Mouse (Mus musculus): Measurements from ENCODE around the gene Metap1.

The Metap1 gene

GRCm38 (mm10) chr3:138452169-138452568 lies 37.1 kb downstream of the Metap1 start:
- DNase-seq (ENCODE audit: inconsistent ontology term): no peak

GRCm38 (mm10) chr3:138448077-138448860 lies 41.0 kb downstream of the Metap1 start:
- no peak for DNase-seq (ENCODE audit: inconsistent ontology term)

DNA sequence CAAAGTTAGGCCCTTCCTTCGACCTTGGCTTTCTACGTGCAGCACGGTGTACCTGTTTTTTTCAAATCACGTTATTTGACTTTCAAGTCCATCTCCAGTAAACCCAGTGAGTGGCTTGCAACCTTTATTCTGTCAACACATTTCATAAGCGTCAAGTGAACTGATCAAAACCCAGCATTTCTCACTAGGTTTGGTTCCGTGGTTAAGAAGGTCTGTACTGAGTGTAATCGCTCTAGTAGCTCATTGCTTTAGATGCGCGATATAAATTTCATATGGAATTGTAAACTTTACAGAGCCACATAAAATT lies 45.9 kb downstream of the Metap1 start:
- DNase-seq (ENCODE audit: inconsistent ontology term): no peak

GRCm38 (mm10) chr3:138442612-138443464 lies 46.5 kb downstream of the Metap1 start, which contains the start of gene Adh5:
Adh5 (plus strand) TSS chr3:138443093.
- DNase-seq (ENCODE audit: inconsistent ontology term): peak; percentile 97

DNA sequence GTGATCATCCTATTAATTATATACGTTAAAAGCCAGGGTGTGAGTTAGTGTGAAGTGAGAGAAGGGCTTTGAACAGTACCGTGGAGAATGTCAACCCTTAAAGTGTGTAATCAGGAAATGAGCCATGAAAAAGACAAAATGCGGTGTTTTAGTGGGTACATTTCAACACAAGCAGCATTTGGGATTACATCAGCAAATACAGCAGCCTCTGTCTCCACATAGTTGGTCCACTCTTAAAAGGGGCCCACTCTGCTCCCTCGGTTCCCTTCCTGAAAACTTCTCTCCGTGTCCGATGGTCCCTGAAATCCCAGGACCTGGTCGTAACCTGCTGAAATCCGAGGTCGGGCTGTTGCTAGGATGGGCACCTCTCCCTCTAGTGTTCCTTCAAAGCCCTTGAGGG lies 47.1 kb downstream of the Metap1 start:
- DNase-seq (ENCODE audit: inconsistent ontology term): no peak

- no peak for DNase-seq (ENCODE audit: inconsistent ontology term)
These were observed 50.6 kb downstream of the Metap1 start for GRCm38 (mm10) chr3:138438716-138439115.

DNA sequence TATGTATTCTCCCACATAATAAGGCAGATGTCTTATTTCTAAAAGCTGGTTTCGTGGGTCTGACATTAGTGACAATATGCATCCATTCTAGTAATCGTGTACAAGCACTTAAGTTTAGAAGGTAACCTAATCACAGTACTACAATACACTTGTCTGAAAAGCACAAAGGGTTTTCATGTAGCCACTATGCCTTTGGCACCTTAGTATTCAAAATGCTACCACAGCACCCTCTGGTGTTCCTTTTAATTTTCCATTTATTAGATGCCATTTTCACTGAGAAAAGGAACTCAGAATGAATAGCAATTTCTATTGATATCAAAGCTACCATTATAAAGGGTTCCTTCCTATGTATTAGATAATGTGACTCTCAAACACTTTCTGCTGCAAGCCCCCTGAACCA lies 57.5 kb downstream of the Metap1 start:
- no peak for DNase-seq (ENCODE audit: inconsistent ontology term)

DNA sequence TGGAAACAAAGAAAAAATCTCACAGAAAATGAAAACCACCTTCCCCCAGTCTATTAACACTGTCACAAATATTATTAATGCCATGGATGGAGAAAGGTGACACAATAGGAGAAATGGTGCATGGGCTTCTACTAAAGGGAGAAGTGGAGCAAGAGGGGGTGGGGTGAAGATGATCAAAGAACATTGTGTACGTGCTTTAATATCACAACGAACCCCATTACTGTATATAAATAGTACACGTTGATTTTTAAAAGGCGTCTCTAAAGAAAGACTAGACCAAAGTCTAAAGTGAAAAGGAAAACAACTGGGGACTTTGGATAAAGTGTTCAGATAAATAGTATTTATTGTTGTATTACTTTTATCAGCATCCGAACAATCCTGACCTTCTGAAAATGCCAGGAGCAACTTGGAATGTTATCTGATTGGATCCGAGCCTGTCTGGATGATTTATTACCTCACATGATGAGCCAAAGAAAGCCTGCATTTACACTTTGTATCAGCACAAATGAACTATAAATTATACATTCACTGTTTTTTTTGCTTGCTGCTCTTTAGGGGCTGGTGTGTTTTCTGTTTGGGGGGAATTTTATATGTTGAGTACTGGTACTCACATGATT lies 58.8 kb downstream of the Metap1 start:
- DNase-seq (ENCODE audit: inconsistent ontology term): no peak

- no peak for DNase-seq (ENCODE audit: inconsistent ontology term)
These were observed 65.1 kb downstream of the Metap1 start for GRCm38 (mm10) chr3:138424247-138424646.

GRCm38 (mm10) chr3:138423664-138424063 lies 65.7 kb downstream of the Metap1 start:
- no peak for DNase-seq (ENCODE audit: inconsistent ontology term)

GRCm38 (mm10) chr3:138420385-138420784 lies 68.9 kb downstream of the Metap1 start:
- no peak for DNase-seq (ENCODE audit: inconsistent ontology term)

- DNase-seq (ENCODE audit: inconsistent ontology term): no peak
These were observed 69.9 kb downstream of the Metap1 start for GRCm38 (mm10) chr3:138419369-138419768.

DNA sequence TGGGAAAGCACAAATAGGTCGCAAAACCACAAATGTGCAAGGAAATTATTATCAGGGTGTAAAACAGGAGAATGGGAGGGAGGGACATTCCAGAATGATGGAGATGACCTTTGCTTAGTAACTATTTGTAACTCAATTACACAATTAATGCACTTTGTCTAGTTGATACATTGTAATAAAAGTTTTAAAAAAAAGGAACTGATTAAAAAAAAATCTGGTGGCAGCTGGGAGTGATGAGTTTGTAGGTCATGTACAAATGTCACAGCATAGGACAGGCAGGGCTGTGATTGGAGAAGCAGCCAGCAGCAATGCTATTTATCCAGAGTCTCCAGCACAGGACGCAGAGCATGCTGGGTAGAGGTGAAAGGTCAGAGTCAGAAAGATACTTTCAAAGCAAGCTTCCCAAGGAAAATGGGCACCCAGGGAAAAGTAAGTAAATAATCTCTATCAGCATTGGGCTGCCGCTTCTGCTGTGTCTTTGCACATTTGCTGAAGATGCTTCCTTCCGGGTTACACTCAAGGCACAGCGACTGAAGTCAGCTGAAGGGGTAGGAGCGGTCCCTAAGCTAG lies 74.1 kb downstream of the Metap1 start, which contains the start of gene Adh4:
Adh4 (plus strand) TSS at position 346 of the 570 bp plus-strand sequence.
- peak; percentile 21 for DNase-seq (ENCODE audit: inconsistent ontology term)

DNA sequence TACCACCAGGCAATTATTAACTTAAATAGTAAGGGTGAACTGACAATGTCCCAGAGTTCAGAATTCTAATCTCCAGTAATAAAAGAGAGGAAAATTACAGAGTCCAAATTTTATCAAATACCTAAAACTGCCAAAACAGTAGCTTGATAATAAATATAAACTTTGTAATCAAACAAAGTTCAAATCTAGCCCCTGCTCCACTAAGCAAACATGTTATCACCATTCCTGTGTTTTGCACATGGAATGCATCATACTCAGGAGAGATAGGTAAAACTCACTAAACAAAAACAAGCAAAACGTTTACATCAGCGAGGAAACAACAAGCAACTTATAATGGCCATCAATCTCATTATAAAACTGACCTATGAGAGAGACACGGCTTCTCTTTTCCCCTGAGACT lies 79.1 kb downstream of the Metap1 start:
- DNase-seq (ENCODE audit: inconsistent ontology term): no peak

DNA sequence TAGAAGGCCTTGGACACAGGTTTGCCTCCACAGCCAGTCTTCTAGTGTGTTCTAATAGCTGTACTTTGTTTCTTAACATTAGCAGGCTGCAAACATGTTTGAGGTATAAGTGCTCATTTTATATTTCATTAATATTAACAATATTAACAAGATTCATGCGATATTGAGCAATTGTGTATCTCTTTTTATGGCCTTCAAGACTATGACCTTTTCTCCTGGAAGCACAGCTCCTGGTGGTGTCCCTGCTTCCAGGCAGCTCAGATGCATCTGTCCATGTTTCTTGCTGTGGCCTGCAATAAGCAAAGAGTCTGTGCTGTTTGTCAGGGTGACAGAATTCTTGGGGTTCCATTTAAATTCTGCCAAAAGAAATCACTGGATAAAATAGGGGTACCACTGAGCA lies 79.7 kb downstream of the Metap1 start:
- DNase-seq (ENCODE audit: inconsistent ontology term): no peak

All from Muller cell, postnatal 12 days (primary cell).